Mouse (Mus musculus) C2C12 (cell line): ENCODE measurements at regions not wholly inside any gene's neighbourhood (a gene's known extent, or its start where the extent isn't known, plus 50 kb on each side); places are given as distances from the start of the nearest gene placed in this dataset.

Experiments
- CTCF ChIP-seq: IDR thresholded peaks from one replicate; pipeline ENCODE4 v1.5.1; 2011; ENCODE audit not compliant: control insufficient read depth, insufficient read depth, insufficient read length
- USF1 ChIP-seq: IDR thresholded peaks from one replicate; pipeline ENCODE4 v1.6.1; 2011; ENCODE audit warnings: low read depth, mild to moderate bottlenecking, control low read depth, moderate library complexity

DNA sequence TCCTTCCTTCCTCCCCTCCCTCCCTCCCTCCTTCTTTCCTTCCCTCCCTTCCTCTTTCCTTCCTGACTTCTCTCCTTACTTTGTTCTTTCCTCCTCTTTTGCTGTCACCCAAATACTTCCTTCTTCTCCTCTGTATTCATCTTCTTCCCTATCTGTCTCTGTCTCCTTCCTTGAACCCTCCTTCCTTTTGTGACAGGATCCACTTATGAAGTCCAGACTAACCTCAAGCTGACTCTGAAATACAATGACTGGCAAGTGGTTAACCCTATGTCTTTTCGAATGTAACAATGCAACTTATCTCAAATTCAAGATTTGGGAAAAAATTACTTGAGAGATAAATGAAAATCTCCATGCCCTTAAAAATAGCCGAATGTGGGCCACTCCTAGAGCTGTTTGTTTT is 197.0 kb upstream of the Dcn start:
- TF ChIP-seq CTCF (no peak), USF1 (no peak)
